Mouse (Mus musculus): ENCODE results near the gene Cd164.

Cd164 gene

DNA sequence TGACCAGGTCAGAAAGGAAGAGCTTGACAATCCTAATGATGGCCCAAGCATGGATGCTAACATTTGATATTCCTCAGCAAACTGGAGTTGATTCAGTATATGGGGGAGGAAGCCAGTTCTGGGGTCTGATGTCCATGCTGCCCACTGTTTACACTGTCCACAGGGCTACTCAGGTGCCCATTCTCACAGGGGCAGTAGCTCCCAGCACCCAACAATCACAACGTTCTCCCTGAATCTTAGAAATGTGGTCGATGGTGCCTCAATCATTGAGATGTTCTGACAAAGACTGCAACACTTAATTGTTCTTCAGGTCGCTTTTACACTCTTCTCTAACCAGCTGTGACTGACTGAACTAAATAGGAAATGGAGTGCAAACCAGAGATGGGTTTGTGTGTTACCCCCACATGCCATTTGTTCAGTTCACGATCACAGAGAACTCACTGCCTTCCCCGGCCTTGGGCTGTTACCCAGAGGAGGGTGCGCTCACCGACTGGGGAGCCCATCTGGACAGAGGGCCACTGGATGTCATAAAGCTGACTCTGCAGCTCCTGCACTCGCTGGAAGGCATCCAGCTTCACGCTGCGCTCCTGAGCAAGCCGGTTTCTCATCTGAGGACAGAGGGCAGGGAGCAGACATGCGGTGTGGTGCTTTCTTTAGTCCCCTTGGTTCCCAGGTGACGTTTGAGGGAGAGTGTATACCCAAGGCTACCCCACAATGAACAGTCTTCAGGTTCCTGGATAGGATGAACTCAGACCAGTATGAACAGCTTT, 27.4 kb downstream of the Cd164 start:
- DNase-seq (ENCODE audit: low spot score): no peak

DNA sequence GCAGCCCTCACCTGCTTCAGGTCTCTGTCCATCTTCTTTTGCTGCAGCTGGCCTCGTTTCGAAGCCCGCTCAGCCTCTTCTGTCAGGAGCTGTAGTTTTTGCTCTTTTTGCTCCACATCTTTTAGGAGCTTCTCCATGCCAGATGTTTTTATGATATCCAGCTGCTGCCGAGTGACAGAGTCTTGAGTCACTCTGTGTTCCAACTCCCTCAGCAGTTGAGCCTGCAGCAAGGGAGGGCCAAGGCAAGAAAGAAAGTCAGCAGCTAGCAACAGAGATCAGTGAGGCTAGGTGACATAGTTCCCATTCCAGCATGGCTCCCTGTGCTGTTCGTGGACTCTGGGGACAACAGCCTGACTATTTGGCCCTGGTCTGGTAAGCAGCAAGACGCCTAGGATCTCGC, 31.5 kb downstream of the Cd164 start:
- DNase-seq (ENCODE audit: low spot score): no peak

DNA sequence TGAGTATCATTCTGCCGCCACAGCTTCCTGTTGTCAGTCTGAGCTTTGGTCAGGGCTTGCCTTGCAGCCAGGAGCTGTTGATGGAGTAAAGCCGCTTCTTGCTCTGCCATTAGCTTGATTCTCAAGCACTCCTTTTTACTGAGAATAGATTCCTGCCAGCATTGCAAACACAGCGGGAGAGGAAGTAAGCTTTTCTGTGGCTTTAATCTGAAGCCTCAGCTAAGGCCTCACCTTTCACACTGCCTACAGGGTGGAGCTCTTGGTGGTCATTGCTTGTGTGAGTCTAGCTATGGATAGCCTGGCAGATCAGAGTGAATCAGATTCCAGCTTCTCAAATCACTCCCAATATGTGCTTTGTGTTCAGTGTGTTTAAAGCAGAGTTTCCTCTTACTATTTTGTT, 33.1 kb downstream of the Cd164 start:
- no peak for DNase-seq (ENCODE audit: low spot score)

DNA sequence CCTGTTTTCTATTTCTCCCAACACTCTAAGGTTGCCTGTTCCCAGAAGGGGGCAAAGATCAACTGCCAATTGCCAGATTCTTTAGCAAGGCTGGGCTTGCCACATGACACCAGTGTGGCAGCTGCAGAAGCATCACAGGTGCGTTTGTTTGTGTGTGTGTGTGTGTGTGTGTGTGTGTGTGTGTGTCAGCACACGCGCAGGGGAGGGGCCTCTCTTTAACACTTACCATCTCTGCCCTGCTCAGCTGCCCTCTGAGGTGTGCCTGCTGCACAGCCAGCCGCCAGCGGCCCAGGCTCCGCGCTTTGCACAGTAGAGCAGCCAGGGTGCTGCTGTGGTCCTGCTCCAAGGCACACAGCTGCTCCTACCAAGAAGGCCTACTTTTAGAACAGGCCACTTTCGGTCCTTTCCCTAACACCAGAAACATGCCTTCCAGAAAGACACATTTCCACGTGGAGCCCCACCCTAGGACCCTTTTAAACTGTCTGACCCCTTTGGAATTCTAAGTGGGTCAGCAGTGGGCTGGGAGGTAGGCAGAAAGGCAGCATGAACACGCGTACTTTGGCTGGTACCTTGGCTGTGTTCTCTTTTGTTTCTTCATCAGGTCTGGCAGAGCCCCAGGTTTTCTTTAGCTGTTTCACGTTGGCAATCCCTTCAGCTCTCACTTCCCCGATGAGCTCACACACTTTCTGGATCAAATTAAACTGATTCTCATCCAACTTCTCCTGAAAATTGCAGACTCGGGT, 33.8 kb downstream of the Cd164 start:
- no peak for DNase-seq (ENCODE audit: low spot score)

DNA sequence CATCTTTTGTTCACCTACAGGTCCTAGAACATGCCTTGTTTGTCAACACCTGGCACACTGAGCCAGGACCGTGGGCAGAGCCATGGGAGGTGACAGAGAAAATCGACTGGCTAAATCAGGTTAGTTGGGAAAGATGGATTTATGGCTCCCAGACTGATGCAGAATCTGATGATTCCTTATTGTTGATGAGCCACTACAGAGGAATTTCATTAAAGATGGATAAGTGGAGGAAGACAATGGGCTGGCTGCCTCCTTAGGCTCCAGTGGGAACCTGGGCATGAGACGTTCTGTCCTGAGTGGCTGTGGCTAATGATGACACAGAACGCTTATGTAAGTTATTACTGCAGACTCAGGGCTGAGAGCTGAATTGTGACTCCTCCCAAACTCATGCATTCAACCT, 34.5 kb downstream of the Cd164 start:
- no peak for DNase-seq (ENCODE audit: low spot score)

DNA sequence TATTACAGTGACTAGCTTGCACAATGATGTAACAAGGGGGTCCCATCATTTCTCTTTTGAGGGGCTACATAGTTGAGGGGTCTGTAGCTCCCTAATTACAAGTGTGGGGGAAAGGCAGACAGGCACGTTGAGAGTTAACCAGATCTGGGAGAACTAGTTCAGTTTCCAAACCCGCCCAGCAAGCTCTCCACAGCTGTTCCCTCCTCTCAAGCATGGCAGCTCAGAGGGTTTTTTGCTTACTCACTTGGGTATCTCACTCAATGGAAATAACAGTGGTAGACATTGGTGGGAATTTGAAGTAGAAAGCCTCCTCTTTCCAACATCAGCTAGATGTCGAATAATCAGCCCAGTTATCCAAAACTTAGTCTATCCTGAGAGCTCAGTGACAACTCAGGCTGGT, 35.9 kb downstream of the Cd164 start:
- no peak for DNase-seq (ENCODE audit: low spot score)

DNA sequence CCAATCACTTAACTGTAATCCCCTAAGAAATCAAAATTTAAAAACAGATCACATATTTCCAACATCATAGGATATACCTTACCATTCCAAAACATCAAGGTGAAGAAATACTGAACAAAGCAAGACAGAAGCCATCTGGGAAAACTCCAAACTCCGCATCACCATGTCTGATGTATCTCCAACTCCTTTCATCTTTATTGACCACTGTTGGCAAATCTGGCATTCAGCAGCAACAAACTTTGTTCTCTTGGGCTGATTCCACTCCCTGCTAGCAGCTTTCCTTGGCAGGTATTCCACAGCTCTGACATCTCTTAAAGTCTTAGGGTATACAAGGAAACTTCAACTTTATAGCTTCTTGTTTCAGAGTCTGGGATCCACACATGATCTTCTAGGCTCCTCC, 39.2 kb downstream of the Cd164 start:
- DNase-seq (ENCODE audit: low spot score): no peak

DNA sequence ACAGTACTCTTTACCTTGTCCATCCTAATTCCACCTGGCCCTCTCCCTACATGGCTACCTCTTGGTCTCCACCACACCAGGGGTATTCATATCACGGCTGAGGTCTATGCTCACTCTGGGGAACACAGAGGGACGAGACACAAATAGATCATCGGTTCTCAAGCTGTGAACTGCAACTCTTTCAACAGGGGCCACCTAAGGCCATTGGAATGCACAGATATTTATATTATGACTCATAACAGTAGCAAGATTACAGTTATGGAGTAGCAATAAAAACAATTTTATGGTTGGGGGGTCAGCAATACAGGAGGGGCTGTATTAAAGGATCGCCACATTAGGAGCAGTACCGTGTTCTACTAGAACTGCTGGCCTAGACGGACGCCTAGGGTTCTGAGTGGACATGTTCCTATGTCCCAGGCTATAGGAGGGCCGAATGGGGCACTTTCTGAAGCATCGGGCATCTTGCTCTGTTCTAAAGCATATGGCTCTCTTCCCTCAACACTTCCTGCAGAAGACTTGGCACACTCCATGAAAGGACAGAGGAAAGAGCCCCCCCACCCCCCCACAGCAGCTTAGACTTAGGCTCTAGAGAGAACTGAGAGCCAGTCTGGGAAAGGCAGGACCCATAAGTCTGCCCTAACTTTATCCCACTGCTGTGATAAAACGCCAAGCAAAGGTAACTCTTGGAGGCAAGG, 42.6 kb downstream of the Cd164 start:
- DNase-seq (ENCODE audit: low spot score): no peak

DNA sequence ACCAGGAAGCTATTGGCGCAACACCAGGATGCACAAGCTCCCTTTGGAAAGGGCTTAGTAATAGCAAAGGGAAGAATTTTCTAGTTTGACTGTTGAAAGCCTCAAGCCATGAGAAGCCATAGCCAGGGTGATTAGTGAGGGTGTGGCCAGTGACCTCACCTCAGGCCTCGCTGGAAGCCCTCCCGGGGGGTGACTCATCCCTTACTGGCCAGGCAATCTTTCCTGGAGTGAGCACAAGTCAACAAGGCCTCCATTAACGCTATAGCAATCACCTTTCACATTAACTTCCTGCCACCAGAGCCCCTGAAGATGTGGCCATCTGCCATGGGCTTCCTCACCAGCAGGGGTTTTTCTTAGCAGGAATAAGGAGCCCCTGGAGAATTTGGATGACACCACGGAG, 45.9 kb downstream of the Cd164 start:
- DNase-seq (ENCODE audit: low spot score): no peak

DNA sequence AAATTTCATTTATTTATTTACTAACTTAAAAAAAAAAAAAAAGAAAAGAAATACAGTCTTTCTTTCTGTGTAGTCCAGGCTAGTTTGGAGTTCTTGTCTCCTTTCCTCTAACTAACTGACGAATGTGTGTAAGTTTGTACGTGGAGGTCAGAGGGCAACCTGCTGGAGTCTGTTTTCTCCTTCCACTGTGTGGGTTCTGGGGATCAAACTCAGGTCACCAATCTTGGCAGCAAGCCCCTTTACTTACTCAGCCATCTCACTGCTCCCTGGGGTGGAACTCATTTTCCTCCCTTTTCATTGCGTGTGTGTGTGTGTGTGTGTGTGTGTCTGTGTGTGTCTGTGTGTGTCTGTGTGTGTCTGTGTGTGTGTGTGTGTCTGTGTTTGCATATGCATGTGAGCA, 49.1 kb downstream of the Cd164 start:
- no peak for DNase-seq (ENCODE audit: low spot score)

DNA sequence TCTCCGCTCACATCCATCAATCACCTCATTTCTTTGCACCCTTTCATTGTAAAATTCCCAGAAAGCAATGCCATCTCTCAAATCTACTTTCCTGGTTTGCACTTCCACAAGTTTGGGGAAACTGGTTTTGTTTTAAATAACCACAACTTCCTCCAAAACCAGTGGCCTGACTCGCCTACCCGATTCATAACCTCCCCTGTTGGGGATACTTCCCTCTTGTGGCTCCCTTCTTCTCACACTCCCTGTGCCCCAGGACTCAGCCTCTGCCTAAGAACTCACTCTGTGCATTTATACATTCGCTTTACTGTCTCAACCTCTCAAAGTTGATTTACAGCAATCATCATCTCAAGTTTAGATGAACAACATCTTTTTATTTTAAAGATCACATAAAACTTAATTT, 51.9 kb downstream of the Cd164 start:
- DNase-seq (ENCODE audit: low spot score): no peak

DNA sequence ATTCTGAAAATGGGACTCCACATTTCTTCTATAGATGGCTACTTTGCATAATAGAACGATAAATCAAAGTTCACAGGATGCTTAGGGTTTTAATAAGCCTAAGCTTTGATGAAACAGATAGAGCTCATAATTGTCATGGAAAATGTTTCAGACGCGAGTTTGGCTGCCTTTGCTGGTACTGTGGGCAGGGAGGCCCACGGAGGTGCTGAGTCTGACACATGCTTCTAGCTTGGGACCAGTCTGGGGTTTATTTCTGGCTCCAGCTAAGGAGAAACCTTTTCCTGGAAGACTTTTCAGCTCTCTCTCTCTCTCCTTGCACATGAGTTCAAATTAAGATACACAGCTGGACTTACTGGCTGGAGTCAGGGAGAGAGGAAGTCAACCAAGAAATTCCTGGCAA, 53.1 kb downstream of the Cd164 start:
- DNase-seq (ENCODE audit: low spot score): no peak

DNA sequence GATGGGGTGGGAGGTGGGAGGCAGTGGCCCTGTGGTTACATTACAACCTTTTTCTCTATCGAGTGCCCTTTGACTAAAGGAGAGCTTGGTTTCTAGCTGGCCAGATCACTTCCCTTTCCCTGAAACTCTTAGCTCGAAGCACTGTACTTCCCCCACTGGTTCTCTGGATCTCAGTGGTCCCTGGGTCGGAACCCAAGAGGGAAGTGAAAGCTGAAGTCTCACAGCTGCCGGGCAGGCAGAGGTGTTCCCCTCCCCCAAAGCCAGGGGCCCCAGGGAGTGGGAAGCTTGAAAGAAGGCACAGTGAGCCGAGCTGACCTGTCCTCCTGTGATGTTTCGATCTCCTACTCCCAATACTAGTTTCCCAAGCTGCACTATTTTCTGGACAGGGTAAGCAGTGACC, 54.0 kb downstream of the Cd164 start:
- DNase-seq (ENCODE audit: low spot score): no peak

DNA sequence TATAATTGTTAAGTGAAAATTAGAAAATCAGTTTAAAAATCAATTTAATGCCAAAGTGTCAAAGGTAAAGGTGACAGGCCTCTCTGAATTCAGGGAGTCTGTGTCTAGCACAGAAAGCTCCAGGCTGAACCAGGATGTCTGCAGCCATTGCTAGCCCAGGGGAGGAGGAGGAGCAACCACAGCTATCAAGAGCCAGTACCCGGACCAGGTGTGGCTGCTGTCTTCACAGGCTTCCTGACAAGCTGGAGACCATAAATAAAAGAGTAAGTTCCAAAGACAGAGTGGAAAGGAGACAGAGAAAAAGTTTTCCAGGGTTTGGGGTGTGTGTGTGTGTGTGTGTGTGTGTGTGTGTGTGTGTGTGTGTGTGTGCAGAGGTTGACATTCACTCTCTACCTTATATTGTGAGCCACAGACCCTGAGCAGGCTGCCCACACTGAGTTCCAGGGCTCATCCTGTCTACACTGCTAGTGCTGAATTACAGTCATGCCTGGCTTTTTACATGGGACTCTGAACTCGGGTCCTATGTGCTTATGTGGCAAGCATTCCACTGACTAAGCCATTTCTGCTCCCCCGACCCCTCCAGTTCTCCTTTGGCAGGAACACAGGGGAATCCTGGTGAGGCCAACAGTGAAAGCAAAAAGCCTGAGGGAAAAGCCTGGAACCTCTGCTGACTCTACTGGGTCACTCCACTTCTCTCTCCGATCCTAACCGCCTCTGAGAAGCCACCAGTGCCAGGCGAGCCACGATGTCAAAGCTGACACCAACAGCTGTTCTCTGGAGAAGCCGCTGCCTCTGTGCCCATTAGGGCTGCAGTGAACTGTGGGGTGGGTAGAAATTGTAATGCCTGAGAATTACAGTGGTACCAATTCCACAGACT, 56.5 kb downstream of the Cd164 start:
- no peak for DNase-seq (ENCODE audit: low spot score)

DNA sequence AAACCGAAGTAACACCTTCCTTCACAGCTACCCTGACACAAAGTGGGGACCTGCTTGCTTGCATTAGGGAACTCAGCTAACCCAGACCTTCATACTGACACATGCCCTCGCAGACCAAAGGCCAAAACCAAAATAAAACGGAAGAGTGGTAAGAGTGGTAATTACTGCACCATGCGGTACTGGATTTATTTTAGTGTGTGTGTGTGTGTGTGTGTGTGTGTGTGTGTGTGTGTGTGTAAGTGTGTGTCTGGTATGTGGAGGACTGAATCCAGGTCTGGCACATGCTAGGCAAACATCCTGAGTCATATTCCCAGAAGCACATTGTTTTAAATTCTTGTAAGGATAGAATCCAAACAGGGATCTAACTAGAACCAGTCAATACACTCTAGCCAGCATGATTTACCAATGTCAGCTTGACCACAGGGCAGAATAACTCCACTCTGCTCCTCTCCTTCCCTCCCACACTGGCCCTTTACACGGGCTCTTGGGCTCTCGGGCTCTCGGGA, 57.2 kb downstream of the Cd164 start:
- DNase-seq (ENCODE audit: low spot score): no peak

DNA sequence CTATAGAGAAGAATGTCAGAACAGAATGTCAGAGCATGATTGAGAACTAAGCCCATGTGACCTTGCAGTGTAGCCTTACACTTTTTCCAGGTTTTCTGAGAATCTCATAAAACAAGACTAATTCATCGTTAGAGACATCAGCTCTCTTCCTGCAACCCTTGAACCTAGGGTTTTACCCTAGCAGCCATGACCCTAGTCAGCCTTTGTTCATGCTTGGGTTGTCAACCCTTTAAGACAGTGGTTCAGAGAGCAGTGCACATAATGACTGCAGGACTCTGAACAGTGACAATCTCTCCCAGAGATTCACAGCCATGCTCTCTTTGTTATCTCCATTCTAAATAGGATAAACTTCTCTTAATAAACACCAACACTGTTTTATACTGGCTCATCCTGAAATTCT, 59.3 kb downstream of the Cd164 start:
- no peak for DNase-seq (ENCODE audit: low spot score)

DNA sequence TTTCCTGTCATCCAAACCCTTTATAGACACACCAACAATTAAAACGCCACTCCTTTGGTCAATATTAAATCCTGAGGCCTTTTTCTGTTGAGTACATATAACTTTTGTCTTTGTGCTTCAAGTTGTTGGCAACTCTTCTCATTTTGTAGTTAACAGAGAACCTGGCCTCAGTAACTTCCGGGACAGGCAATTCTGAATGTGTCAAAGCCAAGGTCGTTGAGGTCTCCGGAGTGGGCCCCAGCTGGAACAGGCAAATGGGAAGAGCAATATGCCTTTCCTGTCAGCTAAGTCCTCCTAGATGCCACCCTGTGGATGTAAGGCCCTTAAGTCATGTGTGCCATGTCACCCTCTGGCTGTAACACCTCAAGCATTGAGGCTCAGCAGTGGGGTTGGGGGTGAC, 61.2 kb downstream of the Cd164 start:
- no peak for DNase-seq (ENCODE audit: low spot score)
